Mouse (Mus musculus) liver, postnatal 0 days (tissue): ENCODE data around the gene Arhgap28.

Experiments
- CTCF ChIP-seq: sonication (generic); IDR thresholded peaks from 2 replicates; pipeline ENCODE4 v1.5.1; 2016; ENCODE audit warnings: antibody characterized with exemption, low read depth
- EP300 ChIP-seq: IDR thresholded peaks from 2 replicates; pipeline ENCODE4 v1.6.1; 2016; ENCODE audit warnings: antibody characterized with exemption, low read depth, mild to moderate bottlenecking

GRCm38 (mm10) chr17:67935556-67935955 is 68.4 kb downstream of the Arhgap28 start:
- no peak for TF ChIP-seq EP300
- no peak for TF ChIP-seq CTCF
